Mouse (Mus musculus): Measurements from ENCODE around the gene Pip5k1a. TPM values are rescaled to one million over a fixed set of nuclear protein-coding genes. Genes with fewer than 3 reads are reported as not detected.
A peak's percentile ranks its signal among the peaks of the same experiment; 100 is the strongest.
"Not testable (repeated sequence)": the region's sequence is repeated elsewhere in the genome, so short reads cannot be mapped to it uniquely, and the experiment has no call there.

Pip5k1a gene
- polyA plus RNA-seq, 1 experiment from 2014 or later = 94.1 TPM

GRCm38 (mm10) chr3:95027701-95028100 is 79.0 kb downstream of the Pip5k1a start:
- ATAC-seq = no peak
- DNase-seq (ENCODE audit: low read depth, low spot score) = no peak
- in situ Hi-C loops (cut with MboI; ENCODE audit: low pct_unique_long_range_greater_than_20kb) = no loop called here
- POLR2A ChIA-PET = interaction anchor here (1.3 to 1.4 kb wide), 2 partner anchors 10 to 11 kb away, joined by 3 to 4 read pairs; no protein-coding TSS in a partner anchor
- CTCF ChIA-PET = interaction anchor here (1.7 to 4.9 kb wide), 6 partner anchors 9 to 80 kb away, joined by 3 to 30 read pairs (median 7); partner anchors contain the start of genes Psmd4 and Zfp687
- no peaks in the 10 kb centered on the region for H3K27me3 ChIP-seq
- TF ChIP-seq CTCF (IDR thresholded peaks at IDR 0.05) = no peak

DNA sequence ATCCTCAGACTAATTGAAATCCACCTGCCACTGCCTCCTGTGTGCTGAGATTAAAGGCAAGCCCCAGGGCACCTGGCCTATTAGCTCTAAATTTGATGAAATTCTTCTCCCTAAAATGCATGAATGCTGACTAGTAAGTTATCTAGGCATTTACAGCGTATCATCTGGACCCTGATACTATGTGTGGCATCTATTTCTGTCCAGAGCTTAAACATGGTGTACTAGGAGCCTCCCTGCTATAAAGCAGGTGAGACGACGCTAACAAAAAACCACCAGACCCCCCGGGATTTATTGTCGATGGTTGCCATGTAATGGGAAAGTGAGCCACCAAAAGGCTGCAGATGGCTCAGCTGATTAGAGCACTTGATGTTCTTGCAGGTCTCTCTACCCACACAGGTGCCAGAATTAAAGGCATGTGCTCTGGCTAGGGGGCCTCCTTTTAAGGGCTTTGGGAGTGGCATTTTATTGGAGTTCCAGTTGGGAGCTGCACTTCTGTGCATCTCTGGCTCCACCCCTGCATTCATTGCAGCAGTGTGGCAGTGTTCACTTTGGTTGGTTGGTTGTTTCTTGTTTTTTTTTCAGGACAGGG is 79.6 kb downstream of the Pip5k1a start:
- no peak for DNase-seq (ENCODE audit: low read depth, low spot score)
- no peak for TF ChIP-seq CTCF (IDR thresholded peaks at IDR 0.05)
- CTCF ChIA-PET = interaction anchor here (1.0 to 4.9 kb wide), 7 partner anchors 8 to 79 kb away, joined by 3 to 30 read pairs (median 5); partner anchors contain the start of genes Psmd4 and Zfp687
- ATAC-seq = no peak
- POLR2A ChIA-PET = interaction anchor here (0.9 to 1.3 kb wide), 2 partner anchors 9 to 11 kb away, joined by 3 to 4 read pairs; no protein-coding TSS in a partner anchor
- no peaks in the 10 kb centered on the region for H3K27me3 ChIP-seq
- in situ Hi-C loops (cut with MboI; ENCODE audit: low pct_unique_long_range_greater_than_20kb) = no loop called here

DNA sequence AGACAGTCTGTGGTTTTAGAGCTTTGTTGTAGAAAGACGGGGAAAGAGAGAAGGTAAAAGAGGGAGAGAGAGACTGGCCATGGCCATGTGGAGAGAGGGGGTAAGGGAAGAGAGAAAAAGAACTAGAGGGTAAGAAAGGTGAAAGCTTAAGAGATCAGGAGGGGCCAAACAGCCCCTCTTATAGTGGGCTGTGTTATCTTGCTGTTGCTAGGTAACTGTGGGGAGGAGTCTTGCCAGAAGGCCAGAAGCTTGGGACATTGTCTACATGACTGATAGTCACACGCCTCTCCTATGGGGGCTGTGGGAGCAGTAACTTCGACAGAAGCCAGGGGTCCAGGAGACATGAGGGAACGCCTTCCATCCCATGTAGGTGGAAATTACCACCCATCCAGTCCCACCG is 81.5 kb downstream of the Pip5k1a start:
- no peak for DNase-seq (ENCODE audit: low read depth, low spot score)
- ChIA-PET CTCF (interaction anchor here (1.2 to 1.4 kb wide), 2 partner anchors 11 to 27 kb away, joined by 3 read pairs; no protein-coding TSS in a partner anchor), POLR2A (interaction anchor here (0.6 to 1.0 kb wide), 2 partner anchors 29 to 112 kb away, joined by 4 to 5 read pairs; no protein-coding TSS in a partner anchor)
- in situ Hi-C loops (cut with MboI; ENCODE audit: low pct_unique_long_range_greater_than_20kb) = no loop called here
- TF ChIP-seq CTCF (IDR thresholded peaks at IDR 0.05) = no peak
- ATAC-seq = no peak
- no peaks in the 10 kb centered on the region for H3K27me3 ChIP-seq

GRCm38 (mm10) chr3:95024551-95024950 is 82.2 kb downstream of the Pip5k1a start:
- H3K27me3 ChIP-seq = no peaks in the 10 kb centered on the region
- in situ Hi-C loops (cut with MboI; ENCODE audit: low pct_unique_long_range_greater_than_20kb) = no loop called here
- POLR2A ChIA-PET = interaction anchor here (1.0 kb wide), 1 partner anchor 29 kb away, joined by 4 read pairs; no protein-coding TSS in a partner anchor
- TF ChIP-seq CTCF (IDR thresholded peaks at IDR 0.05) = no peak
- CTCF ChIA-PET = interaction anchor here (1.2 to 1.4 kb wide), 2 partner anchors 10 to 28 kb away, joined by 3 read pairs; no protein-coding TSS in a partner anchor
- ATAC-seq = no peak
- DNase-seq (ENCODE audit: low read depth, low spot score) = no peak

DNA sequence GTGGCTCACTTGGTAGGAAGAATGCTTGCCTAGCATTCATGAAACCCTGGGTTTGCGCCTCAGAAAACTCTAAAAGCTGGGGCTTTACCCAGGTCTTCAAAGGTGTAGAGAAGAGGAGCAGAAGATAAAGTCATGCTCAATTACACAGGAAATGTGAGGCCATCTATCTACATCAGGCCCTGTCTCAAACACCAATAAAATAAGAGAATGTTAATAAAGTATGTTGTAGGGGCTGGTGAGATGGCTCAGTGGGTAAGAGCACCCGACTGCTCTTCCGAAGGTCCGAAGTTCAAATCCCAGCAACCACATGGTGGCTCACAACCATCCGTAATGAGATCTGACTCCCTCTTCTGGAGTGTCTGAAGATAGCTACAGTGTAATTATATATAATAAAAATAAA is 85.8 kb downstream of the Pip5k1a start:
- CTCF ChIA-PET; DNase-seq (ENCODE audit: low read depth, low spot score); in situ Hi-C loops (cut with MboI; ENCODE audit: low pct_unique_long_range_greater_than_20kb); H3K27me3 ChIP-seq; ATAC-seq; POLR2A ChIA-PET: not testable (repeated sequence)

- no peak for TF ChIP-seq CTCF (IDR thresholded peaks at IDR 0.05)
- ATAC-seq (no peak), DNase-seq (ENCODE audit: low read depth, low spot score) (no peak)
- H3K27me3 ChIP-seq = no peaks in the 10 kb centered on the region
- in situ Hi-C loops (cut with MboI; ENCODE audit: low pct_unique_long_range_greater_than_20kb) = no loop called here
- POLR2A ChIA-PET = interaction anchor here (1.3 to 1.8 kb wide), 4 partner anchors 8 to 24 kb away, joined by 3 to 5 read pairs (median 4); partner anchors contain the start of gene Psmd4
- CTCF ChIA-PET = interaction anchor here (0.9 to 1.7 kb wide), 5 partner anchors 9 to 116 kb away, joined by 3 to 7 read pairs (median 4); no protein-coding TSS in a partner anchor
Measured at GRCm38 (mm10) chr3:95018741-95019140, 88.0 kb downstream of the Pip5k1a start.

DNA sequence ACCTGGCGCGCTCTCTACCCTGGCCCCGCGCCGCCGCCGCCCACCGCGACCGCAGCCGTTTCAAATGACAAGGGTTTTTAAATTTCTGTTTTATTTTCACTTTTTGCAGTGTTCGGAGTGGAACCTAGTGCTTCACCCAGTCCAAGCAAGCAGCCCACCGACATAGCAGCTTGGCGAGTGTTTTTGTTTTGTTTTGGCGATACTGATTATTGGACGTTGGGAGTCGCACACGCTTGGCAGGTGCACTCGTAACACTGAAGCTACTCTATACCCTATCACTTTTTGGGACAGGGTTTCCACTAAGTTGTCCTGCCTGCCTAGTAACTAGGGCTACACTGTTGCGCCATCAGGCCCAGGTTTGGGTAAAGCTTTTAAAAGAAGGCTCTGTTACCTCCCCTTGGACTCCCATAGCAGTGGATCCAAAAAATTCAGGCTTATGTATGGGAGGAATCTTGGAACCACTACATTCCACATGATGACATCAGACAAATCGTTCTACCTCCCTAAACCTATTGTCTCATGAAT is 90.1 kb downstream of the Pip5k1a start:
- in situ Hi-C loops (cut with MboI; ENCODE audit: low pct_unique_long_range_greater_than_20kb) = no loop called here
- DNase-seq (ENCODE audit: low read depth, low spot score) = no peak
- no peak for ATAC-seq
- no peak for TF ChIP-seq CTCF (IDR thresholded peaks at IDR 0.05)
- ChIA-PET CTCF (interaction anchor here (0.9 to 1.7 kb wide), 8 partner anchors 10 to 136 kb away, joined by 3 to 10 read pairs (median 4); no protein-coding TSS in a partner anchor), POLR2A (interaction anchor here (0.6 to 5.0 kb wide), 5 partner anchors 13 to 103 kb away, joined by 3 to 21 read pairs (median 3); no protein-coding TSS in a partner anchor)
- H3K27me3 ChIP-seq = no peaks in the 10 kb centered on the region

- POLR2A ChIA-PET = interaction anchor here (0.6 to 5.0 kb wide), 7 partner anchors 13 to 104 kb away, joined by 3 to 21 read pairs (median 3); partner anchors contain the start of genes Pi4kb and Psmd4
- H3K27me3 ChIP-seq = no peaks in the 10 kb centered on the region
- in situ Hi-C loops (cut with MboI; ENCODE audit: low pct_unique_long_range_greater_than_20kb) = no loop called here
- DNase-seq (ENCODE audit: low read depth, low spot score) (peak; percentile 96), ATAC-seq (peak; percentile 74)
- no peak for TF ChIP-seq CTCF (IDR thresholded peaks at IDR 0.05)
- CTCF ChIA-PET = interaction anchor here (0.9 to 1.7 kb wide), 6 partner anchors 11 to 68 kb away, joined by 4 to 10 read pairs (median 6); no protein-coding TSS in a partner anchor
Measured at GRCm38 (mm10) chr3:95015891-95016531, 90.7 kb downstream of the Pip5k1a start.

DNA sequence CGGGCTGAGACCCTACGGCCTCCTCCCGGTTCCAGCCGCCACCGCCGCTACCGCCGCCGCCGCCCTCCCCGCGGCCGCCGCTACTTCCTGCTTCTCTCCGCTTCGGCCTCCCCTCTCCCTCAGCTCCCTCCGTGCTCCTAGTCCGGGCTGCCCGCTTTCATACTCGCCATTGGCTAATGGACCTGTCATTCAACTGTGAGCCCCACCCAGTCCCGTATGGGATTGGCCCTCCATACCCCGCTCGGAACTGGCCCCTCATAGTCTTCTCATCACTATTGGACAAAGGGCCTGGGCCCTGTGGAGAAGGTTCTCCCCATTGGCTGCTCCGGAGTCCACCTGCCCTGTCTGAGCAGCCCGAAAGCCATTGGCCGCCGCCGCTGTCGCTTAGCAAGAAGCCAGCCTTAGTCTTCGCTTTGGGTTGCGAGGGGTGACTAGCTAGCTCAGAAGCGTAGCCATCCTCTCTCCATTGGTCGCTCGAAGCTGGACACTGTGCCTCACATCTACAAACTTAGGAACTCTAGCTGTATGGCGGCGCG is 91.3 kb downstream of the Pip5k1a start, which contains the start of gene Zfp687:
Gene Zfp687 (minus strand): TSS at position 112 of the 536 bp plus-strand sequence.
- TF ChIP-seq CTCF (IDR thresholded peaks at IDR 0.05) = no peak
- in situ Hi-C loops (cut with MboI; ENCODE audit: low pct_unique_long_range_greater_than_20kb) = no loop called here

More for the DNA sequence above, 91.3 kb downstream of the Pip5k1a start, which contains the start of gene Zfp687:
- CTCF ChIA-PET = interaction anchor here (1.2 to 1.7 kb wide), 6 partner anchors 11 to 96 kb away, joined by 3 to 10 read pairs (median 6); partner anchors contain the start of gene Vps72
- DNase-seq (ENCODE audit: low read depth, low spot score) (peak; percentile 100), ATAC-seq (peak; percentile 97)
- no peaks in the 10 kb centered on the region for H3K27me3 ChIP-seq
- POLR2A ChIA-PET = interaction anchor here (1.0 to 5.0 kb wide), 4 partner anchors 12 to 41 kb away, joined by 3 to 21 read pairs (median 4); partner anchors contain the start of genes Pi4kb and Psmd4
